Mouse (Mus musculus) thymus, adult 18-20 months (tissue): ENCODE results near the gene Tmem182.

Experiments used
- DNase-seq, 2 experiments: peaks; one replicate each; pipeline ENCODE4 v3.0.0; 2022; ENCODE audit warnings: mixed read lengths in 2 of 2

Gene Tmem182

GRCm38 (mm10) chr1:40805351-40805750, at the start of gene Tmem182:
Gene Tmem182 (plus strand): TSS chr1:40805601.
- no peak for DNase-seq

GRCm38 (mm10) chr1:40759751-40760445, 45.5 kb upstream of the Tmem182 start:
- no peak for DNase-seq

DNA sequence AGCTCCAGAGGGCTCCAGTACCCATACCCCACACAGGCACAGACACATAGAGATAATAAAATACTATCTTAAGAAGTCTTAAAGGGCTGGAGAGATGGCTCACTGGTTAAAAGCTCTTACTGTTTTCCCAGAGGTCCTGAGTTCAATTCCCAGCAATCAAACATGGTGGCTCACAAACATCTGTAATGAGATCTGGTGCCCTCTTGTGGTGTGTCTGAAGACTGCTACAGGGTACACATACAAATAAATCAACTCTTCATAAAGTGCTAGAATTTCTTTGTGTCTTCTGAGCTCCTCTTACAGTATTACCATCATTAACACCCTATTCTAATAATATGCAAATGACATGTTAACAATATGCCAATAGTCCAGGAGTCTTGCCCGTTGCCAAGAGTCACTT, 41.4 kb upstream of the Tmem182 start:
- no peak for DNase-seq

DNA sequence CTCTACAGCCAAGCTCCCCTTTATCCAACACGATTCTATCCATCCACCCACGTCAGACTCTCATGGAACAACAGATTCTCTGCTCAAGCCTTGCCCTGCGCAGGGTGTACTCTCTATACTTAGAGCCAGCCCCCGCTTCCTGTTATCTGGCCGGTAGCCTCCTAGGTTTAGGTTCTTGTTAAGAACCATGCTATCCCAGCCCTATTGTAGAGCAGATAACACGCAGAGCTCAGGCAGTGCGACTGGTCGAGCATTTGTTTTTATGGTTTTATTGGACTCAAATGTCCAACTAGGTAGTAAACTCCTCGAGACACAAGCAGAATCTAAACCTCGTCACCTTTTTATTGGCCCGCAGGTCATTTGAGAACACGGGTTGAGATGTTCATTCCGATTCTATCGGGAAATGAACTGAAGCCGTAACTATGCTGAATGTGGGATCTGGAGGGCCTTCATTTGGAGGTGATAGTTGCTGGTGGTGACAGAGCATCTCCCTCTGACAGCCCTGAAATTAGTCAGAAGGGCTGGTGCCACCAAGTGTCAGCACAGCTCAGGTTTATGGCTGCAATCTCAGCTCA, 40.6 kb upstream of the Tmem182 start:
- no peak for DNase-seq

GRCm38 (mm10) chr1:40765521-40765920, 39.9 kb upstream of the Tmem182 start:
- DNase-seq = no peak

GRCm38 (mm10) chr1:40767588-40767987, 37.8 kb upstream of the Tmem182 start:
- no peak for DNase-seq

GRCm38 (mm10) chr1:40768606-40769005, 36.8 kb upstream of the Tmem182 start:
- no peak for DNase-seq

- DNase-seq = no peak
Measured at GRCm38 (mm10) chr1:40769331-40769894, 36.0 kb upstream of the Tmem182 start.

DNA sequence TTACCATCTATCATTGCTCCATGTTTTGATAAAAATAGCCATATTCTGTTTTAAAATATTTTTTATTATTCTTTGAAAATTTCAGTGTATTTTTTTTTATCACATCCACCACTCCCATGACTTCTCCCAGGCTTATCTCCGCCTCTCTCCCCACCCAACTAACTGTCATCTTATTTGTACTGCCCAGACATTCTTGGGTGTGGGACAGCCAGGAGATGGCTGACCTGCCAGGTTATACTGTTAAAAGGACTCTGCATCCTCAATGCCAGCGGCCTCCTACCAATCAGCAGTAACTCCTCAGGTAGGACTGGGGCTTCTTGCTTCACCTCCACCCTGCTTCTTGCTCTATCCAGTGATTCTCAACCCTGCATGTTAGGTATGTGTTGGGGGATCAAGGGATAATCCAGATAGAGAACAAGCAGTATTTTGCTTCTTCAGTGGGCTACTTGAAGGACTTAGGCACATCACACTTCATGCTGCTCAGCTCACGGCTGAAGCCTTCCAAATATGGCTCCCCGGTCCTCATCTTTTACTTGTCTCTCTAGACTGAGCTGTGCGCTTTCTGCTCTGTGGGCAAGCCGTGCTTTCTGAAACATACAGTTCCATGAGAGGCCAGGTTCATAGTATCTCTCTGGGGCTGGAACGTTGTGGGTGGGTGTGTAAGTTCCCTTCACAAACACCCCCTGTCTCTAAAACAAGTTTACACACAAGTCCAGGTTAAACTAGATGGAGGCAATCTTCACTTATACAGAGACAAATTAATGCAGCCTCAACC, 34.0 kb upstream of the Tmem182 start:
- DNase-seq = no peak

- DNase-seq = no peak
Measured at GRCm38 (mm10) chr1:40773234-40773633, 32.2 kb upstream of the Tmem182 start.

DNA sequence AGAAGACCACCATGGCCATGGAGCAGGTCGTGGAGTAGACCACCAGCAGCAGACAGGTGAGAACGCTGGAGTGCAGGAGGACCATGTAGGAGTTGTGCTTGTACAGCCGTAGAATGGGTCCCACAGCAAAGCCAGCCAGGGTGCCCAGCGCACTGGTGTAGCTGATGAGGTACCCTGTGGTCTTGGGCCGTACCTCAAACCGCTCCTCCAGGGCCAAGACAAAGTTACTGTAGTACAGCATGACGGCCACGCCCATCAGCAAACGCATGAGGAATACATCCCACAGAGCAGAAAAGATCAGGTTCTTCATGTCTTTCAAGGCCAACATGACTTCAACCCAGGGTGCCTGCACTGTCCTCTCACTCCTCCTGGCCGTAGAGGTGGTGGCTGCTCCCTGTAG, 31.4 kb upstream of the Tmem182 start:
- no peak for DNase-seq

DNA sequence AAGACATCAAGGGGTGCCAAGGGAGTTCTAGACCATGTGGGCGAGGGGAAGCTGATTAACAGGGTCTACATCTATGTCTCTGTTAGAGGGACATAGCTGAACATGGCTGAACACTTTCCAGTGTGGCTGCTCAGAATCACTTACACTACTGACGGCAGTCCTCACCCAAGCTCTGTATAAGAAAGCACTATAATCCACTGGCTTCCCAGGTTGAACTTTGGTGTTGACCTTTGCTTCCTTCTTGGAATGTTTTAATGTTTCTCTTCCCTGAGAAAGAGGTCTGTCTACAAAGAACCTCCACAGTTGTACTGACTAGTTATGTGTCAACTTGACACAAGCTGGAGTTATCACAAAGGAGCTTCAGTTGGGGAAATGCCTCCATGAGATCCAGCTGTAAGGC, 29.3 kb upstream of the Tmem182 start:
- no peak for DNase-seq

DNA sequence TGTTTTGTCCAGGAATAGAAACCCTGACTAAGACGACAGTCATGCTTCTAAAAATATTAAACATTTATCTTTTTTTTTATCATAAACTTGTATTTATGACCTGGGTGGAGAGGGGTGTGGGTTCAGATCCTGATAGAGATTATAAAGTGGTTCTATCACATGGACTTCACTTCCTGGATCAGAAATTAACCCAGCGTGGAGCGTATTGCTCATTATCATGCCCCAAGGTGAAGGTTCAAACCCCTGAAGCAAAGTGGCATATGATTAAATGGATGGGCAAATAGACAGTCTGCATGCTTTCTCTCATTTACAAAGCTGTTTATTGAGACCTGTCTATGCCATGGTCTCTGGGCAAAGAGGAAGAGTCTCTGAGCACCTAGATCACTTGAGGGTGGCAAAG, 28.6 kb upstream of the Tmem182 start:
- no peak for DNase-seq

- no peak for DNase-seq
Measured at GRCm38 (mm10) chr1:40783450-40783849, 22.0 kb upstream of the Tmem182 start.

DNA sequence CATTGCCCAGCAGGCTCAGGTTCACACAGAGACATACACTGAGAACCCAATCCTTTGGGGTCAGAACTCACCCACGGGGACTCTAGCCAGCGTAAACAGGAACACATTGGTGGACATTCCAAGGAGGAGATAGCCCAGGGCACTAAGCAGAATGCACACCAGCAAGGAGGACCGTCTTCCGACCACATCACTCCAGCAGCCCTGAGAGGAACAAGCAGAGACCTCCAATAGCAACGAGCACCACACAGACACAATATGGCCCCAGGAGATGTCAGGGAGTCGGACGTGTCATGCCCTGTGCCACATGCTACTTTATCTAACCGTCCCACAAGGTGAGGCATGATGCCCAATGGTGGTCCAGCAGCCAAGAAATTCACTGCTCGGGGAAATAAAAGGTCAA, 21.1 kb upstream of the Tmem182 start:
- no peak for DNase-seq

DNA sequence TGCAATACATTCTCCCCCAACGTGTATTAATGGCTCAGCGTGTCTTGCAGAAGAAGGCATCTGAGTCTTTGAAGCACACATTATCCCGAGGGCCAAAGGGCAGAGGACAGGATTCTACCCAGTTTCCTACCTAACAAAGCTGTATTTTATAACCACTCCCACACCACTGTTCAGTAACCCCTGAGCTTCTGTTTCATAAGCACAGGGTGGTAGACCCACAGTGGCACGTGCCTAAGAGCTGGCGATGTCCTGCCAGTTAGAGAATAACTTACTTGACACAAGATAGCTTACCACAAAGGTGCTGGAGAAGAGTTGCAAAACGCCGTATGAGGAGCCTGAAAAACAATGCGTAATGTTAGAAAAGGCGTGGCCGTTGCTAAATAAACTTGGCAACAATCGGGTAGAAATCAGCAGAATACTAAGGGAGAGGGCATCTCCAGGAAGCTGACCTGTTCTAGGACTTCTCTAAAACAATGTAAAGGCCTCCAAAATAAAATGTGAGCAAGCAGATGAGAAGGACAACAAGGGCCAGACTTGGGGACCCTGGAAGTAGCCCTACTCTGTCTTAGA, 19.4 kb upstream of the Tmem182 start:
- no peak for DNase-seq

- DNase-seq = no peak
Measured at GRCm38 (mm10) chr1:40788956-40789355, 16.4 kb upstream of the Tmem182 start.

DNA sequence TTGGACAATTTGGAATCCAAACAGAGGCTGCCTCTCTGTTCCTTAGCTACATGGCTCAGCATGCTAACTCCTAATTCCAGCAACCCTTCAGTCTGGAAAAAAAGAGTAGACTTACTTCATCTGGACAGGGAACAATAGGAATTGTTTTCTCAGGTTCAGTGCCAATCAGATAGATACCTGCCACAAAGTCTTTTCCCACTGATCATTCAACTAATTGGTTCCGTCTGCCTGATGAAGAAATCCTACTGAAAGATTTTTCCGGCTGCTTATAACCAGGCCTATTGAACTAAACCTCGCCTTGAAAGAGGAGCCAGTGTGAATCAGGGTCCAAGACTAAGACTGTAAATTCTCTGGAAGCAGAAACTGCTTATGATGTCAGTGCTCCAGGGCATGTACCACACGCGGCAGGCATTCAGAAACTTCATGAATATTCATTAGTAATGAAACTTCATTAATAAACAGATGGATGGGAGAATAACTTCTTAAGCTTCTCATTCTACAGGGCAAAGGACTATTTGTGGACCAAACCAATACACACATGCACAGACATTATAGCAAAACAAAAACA, 15.7 kb upstream of the Tmem182 start:
- no peak for DNase-seq

DNA sequence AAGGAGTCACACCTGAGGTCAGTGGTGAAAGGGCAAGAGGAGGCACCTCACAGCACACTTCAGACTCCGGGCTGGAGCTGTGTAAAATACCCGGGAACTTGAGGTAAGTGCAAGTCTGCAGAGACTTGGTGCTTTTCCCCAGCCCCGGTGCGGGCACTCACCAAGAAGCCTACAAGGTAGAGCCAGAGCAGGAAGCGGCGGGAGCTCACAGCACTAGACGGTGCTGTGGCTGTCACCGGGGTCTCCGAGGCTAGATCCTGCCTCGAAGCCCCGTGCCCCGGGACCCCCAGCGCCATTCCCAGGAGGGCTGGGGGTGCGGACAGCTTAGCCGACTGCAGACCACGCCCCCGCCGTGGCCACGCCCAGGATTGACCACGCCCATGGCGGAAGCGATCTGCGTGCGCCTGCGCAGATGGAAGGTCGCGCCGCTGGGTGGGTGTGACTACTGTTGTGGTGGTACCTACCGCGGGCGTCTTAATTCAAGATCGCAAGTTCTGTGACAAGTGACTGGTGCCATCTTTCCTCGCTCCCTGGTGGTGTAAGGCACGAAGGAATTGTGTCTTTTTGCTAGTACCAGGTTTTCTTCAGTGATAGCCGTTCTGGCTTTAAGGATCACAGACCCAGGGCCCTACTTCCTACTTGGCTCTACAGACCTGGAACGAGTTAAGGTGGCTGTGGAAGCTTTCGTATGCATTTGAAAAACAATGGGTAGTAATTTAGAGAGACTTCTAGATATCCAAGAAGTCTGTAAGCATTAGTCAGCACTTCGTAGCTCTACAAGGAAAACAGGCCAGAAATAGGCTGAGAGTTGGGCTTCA, 14.9 kb upstream of the Tmem182 start, which contains the start of gene Mfsd9:
TSS of gene Mfsd9 (minus strand) at position 364 of the 818 bp plus-strand sequence.
- DNase-seq = peak; percentile 80 to 86

DNA sequence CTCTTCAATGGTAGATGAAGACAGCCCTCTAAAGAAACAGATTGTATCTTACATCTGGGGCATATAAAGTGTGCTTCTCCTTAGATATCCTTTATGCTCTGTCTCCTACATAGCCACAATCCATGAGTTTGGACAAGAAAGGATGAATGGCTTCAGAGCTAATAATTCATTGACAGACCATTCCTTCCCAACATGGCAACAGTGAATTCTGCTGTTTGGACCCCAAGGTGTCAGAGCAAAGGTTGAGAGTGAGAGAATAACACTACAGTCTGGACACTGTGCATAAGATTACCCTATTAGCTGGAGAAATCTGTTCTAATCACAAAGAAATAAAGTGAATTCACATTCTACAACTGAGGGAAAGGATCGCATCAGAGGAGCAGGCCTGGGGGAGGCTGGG, 9.9 kb upstream of the Tmem182 start:
- no peak for DNase-seq

DNA sequence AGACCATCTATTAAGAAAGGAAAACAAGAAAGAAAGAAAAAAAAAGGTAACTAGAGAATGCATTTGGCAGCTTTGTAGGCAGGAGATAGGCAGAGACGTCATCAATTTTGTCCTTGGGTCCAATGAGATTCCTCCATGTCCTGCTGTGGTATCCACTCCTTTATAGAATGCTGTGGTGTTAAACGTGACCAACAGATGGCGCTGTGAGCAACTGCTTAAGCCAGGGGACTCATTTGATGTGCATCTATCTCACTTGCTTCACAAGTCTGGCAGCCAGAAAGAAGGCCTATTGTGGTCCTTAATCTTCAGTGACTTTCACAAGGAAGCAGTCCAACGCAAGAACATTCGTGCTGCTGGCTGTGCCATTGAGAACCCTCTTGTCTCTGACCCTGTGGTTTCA, 8.1 kb upstream of the Tmem182 start:
- DNase-seq = peak in 1 of 2 experiments; percentile 11

- DNase-seq = no peak
Measured at GRCm38 (mm10) chr1:40799121-40799520, 6.3 kb upstream of the Tmem182 start.
